Mouse (Mus musculus) midbrain, postnatal 0 days (tissue): ENCODE data around the gene B3galnt1. TPM values are rescaled to one million over a fixed set of nuclear protein-coding genes. Genes with fewer than 3 reads are reported as not detected.
"Not testable (repeated sequence)": the region's sequence is repeated elsewhere in the genome, so short reads cannot be mapped to it uniquely, and the experiment has no call there.

Source experiments
- ATAC-seq: fragments of 200-750 bp; cut with Nextera tagmentation; 2 replicates; pipeline ENCODE4 v1.8.0; 2017; ENCODE audit warnings: moderate number of reproducible peaks, mild to moderate bottlenecking, moderate TSS enrichment, moderate library complexity; ENCODE audit not compliant: low FRiP score
- DNase-seq: peaks from one replicate; pipeline ENCODE4 v3.0.0-alpha.2; 2015; ENCODE audit warnings: low spot score
- H3K27ac ChIP-seq: fragments of 300-500 bp; sonication (generic); 2 replicates; pipeline ENCODE4 v1.5.1; 2014; ENCODE audit warnings: low read depth, mild to moderate bottlenecking, low read length, mixed read lengths
- H3K27me3 ChIP-seq: fragments of 300-500 bp; sonication (generic); 2 replicates; pipeline ENCODE4 v1.6.1; 2014; ENCODE audit warnings: low read length, control low read depth, mixed read lengths; ENCODE audit not compliant: insufficient read depth
- H3K36me3 ChIP-seq: fragments of 300-500 bp; sonication (generic); 2 replicates; pipeline ENCODE4 v1.6.1; 2014; ENCODE audit warnings: low read length, control low read depth, mixed read lengths; ENCODE audit not compliant: insufficient read depth
- H3K4me1 ChIP-seq: fragments of 300-500 bp; sonication (generic); 2 replicates; pipeline ENCODE4 v1.6.1; 2014; ENCODE audit warnings: mild to moderate bottlenecking, control low read depth, antibody characterized with exemption, low read length, mixed read lengths; ENCODE audit not compliant: insufficient read depth
- H3K4me2 ChIP-seq: fragments of 300-500 bp; sonication (generic); 2 replicates; pipeline ENCODE4 v1.6.1; 2014; ENCODE audit warnings: low read depth, mild to moderate bottlenecking, low read length, mixed read lengths; ENCODE audit not compliant: poor library complexity, severe bottlenecking
- H3K4me3 ChIP-seq: fragments of 300-500 bp; sonication (generic); 2 replicates; pipeline ENCODE4 v1.5.1; 2014; ENCODE audit warnings: low read depth, mild to moderate bottlenecking, low read length, moderate library complexity
- H3K9ac ChIP-seq: fragments of 300-500 bp; sonication (generic); replicated peaks from 2 replicates; pipeline ENCODE4 v1.6.1; 2014; ENCODE audit warnings: mild to moderate bottlenecking, low read length, moderate library complexity, mixed read lengths; ENCODE audit not compliant: poor library complexity, severe bottlenecking
- H3K9me3 ChIP-seq: fragments of 300-500 bp; sonication (generic); 2 replicates; pipeline ENCODE4 v1.6.1; 2016; ENCODE audit warnings: low read length, control low read depth
- CTCF ChIP-seq: IDR thresholded peaks from 2 replicates; pipeline ENCODE4 v1.5.1; 2016; ENCODE audit warnings: antibody characterized with exemption, mild to moderate bottlenecking
- WGBS: fragments of 180-500 bp; shearing (Covaris S2); extraction: QIAGEN DNeasy Blood & Tissue Kit; methylation state at CpG from one replicate; pipeline ENCODE4 v1.1.7; 2014; 5-methylcytosine and 5-hydroxymethylcytosine counted together
- polyA plus RNA-seq: library from polyadenylated mRNA; unstranded; fragments of >200 nt; fragmentation: Nextera tagmentation; extraction: Ambion mirVana; gene quantifications from 2 replicates; pipeline ENCODE4 v1.2.1, GENCODE M21; 2015
- total RNA-seq: library from RNA; depleted of rRNA; stranded (reverse); fragments of >200 nt; gene quantifications from 2 replicates; pipeline ENCODE4 v1.2.3, GENCODE M21; 2014

The B3galnt1 gene
- total and polyA plus RNA-seq, 2 experiments from 2014 or later, result 70.5 to 102 TPM

DNA sequence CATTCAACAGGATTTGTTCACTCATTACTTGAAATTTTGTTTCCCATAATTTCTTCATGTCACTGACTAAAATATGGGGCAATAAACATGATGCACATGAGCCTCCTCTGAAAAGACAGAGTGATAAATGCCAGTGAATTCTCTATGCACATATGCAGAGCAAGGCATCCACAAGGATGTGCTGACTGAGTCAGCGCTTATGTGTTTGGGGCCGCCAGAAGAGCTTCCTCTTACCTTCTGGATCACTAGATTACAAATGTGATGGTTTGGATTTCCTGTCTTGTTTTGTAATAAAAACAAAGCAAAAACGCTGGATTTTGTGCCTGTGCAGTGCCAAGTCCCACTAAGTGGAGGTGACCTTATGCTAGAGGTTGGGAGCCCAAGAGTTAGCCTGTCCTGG is 22.0 kb downstream of the B3galnt1 start:
- Histone ChIP-seq H3K9ac (no peak overlapping the region), H3K27me3 (no peaks in the 10 kb centered on the region), H3K4me2 (no peak overlapping the region), H3K4me1 (no peaks in the 10 kb centered on the region), H3K4me3 (no peak overlapping the region), H3K27ac (no peak overlapping the region), H3K36me3 (peaks cover 27% of the 10 kb centered on the region), H3K9me3 (no peaks in the 10 kb centered on the region)
- WGBS, result 94% methylated on average over 3 of the region's 3 CpGs
- DNase-seq (no peak), ATAC-seq (no peak)
- no peak for TF ChIP-seq CTCF

DNA sequence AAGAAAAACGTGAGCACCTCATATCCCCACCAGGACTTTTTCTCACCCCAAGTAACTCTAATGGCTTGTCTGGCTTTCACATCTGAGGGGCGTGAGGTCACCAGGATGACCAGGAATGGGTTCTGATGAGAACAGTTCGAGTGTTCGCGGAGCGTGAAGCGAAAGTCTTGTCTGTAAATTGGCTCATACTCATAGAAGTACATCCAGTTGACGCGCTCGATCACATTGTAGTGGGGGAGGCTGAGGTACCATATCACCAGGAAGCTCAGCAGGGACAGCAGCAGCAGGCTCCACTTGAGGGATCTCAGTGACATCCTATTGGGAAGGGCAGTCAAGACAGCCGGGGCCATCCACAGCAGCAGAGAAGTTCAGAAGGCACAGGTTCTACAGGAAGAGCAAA is 23.2 kb downstream of the B3galnt1 start:
- Histone ChIP-seq H3K36me3 (peaks cover 27% of the 10 kb centered on the region), H3K9ac (no peak overlapping the region), H3K9me3 (no peaks in the 10 kb centered on the region), H3K4me3 (no peak overlapping the region), H3K27ac (no peak overlapping the region), H3K4me1 (no peaks in the 10 kb centered on the region), H3K4me2 (no peak overlapping the region), H3K27me3 (no peaks in the 10 kb centered on the region)
- no peak for DNase-seq
- no peak for TF ChIP-seq CTCF
- WGBS, result 98% methylated on average over 11 of the region's 11 CpGs
- ATAC-seq, result no peak

DNA sequence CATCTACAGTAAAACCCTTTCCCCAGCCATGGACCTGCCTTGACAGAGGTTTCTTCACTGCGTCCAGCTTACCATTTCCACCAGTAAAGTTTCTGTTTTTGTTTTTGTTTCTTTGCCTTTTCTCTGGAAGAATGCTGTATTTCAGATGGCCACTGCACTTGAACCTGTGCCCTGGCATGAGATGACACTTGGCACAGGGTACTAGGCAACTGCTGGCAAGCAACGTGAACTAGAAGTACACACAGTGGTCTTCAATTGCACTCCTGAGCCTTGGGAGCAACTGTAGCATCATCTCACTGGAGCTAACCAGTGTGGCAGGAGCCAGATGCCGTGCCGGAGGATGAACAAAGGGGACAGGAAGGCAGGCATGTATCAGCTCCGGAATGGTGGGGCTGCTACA is 26.2 kb downstream of the B3galnt1 start:
- Histone ChIP-seq H3K9ac (no peak overlapping the region), H3K4me1 (no peaks in the 10 kb centered on the region), H3K9me3 (no peaks in the 10 kb centered on the region), H3K27me3 (no peaks in the 10 kb centered on the region), H3K4me2 (no peak overlapping the region), H3K4me3 (no peak overlapping the region), H3K36me3 (peaks cover 21% of the 10 kb centered on the region), H3K27ac (no peak overlapping the region)
- no peak for ATAC-seq
- 80% methylated on average over 5 of the region's 5 CpGs for WGBS
- DNase-seq, result peak; percentile 16
- no peak for TF ChIP-seq CTCF

DNA sequence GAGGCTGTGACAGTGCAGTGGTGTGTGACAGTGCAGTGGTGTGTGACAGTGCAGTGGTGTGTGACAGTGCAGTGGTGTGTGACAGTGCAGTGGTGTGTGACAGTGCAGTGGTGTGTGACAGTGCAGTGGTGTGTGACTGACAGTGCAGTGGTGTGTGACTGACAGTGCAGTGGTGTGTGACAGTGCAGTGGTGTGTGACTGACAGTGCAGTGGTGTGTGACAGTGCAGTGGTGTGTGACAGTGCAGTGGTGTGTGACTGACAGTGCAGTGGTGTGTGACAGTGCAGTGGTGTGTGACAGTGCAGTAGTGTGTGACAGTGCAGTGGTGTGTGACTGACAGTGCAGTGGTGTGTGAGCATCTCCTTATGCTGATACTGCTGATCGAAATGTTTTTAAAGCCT is 33.2 kb downstream of the B3galnt1 start:
- not testable (repeated sequence) for H3K27me3 ChIP-seq, ATAC-seq, H3K4me1 ChIP-seq, H3K9ac ChIP-seq, H3K27ac ChIP-seq, H3K9me3 ChIP-seq, H3K4me2 ChIP-seq, H3K4me3 ChIP-seq, DNase-seq, H3K36me3 ChIP-seq
- 100% methylated on average over 1 of the region's 1 CpGs for WGBS

DNA sequence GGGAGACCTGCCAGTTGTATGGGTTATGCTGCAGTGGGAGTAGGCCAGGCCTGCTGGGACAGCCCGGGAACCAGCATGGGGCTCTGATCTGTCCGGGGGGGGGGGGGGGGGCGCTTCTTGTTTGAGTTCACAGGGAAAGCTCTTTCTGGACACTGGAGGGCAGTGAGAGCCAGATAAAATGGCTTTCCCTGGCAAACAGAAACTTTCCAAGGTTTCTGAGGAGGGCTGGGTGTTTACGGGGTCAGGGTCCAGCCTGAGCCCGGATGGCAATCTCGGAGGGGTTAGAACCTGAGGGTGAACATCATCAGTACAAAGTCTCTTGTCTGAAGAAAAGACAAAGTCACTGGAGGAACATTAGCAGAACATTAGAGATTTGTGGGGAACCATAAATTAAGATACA is 35.4 kb downstream of the B3galnt1 start:
- TF ChIP-seq CTCF, result no peak
- H3K27me3 ChIP-seq, result no peaks in the 10 kb centered on the region
- no peaks in the 10 kb centered on the region for H3K4me1 ChIP-seq
- ATAC-seq, result no peak
- no peak overlapping the region for H3K27ac ChIP-seq
- H3K36me3 ChIP-seq, result no peaks in the 10 kb centered on the region
- no peak overlapping the region for H3K9ac ChIP-seq
- no peak overlapping the region for H3K4me3 ChIP-seq
- no peak for DNase-seq
- 96% methylated on average over 5 of the region's 6 CpGs for WGBS
- H3K4me2 ChIP-seq, result no peak overlapping the region
- H3K9me3 ChIP-seq, result no peaks in the 10 kb centered on the region

DNA sequence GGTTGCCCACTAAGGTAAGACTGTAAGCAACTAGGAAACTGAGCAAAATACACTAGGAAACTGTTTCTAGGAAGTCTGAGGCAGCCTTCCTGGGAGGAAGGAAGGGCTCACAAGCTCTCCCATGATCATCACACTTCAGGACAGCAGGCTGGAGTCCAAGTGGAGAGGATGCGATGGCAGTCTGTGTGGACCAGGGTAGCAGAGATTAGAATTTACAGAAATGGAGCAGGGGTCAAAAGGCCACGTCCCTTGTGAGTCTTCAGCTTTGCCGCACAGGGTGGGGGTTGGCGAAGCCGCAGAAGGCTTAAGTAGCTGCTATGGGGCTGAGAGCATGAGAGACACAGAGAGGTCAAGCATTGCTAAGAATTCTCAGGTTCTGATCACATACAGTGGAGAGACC is 37.1 kb downstream of the B3galnt1 start:
- Histone ChIP-seq H3K4me2 (no peak overlapping the region), H3K9ac (no peak overlapping the region), H3K4me1 (no peaks in the 10 kb centered on the region), H3K9me3 (no peaks in the 10 kb centered on the region), H3K36me3 (no peaks in the 10 kb centered on the region), H3K4me3 (no peak overlapping the region), H3K27ac (no peak overlapping the region), H3K27me3 (no peaks in the 10 kb centered on the region)
- no peak for TF ChIP-seq CTCF
- no peak for DNase-seq
- ATAC-seq, result no peak
- 74% methylated on average over 5 of the region's 5 CpGs for WGBS

DNA sequence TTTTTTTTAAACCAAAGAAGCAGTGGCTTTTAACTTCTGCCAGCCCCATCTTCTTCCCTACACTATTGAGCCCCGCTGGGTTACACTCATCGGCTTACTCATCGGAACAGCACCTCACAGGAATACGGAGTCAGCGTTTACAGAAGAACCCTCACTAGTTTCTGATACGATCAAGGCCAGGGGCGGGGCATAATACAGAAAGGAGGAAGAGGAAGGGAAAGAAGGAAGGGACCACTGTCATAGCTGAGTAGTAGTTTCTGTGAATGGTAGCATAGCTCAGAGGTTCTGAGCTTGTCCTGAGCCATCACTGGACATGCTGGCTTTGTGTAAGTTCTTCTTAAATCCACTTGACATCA is 38.8 kb downstream of the B3galnt1 start:
- H3K9me3 ChIP-seq, result no peaks in the 10 kb centered on the region
- ATAC-seq (no peak), DNase-seq (no peak)
- H3K4me2 ChIP-seq, result no peak overlapping the region
- TF ChIP-seq CTCF, result no peak
- WGBS, result 89% methylated on average over 7 of the region's 7 CpGs
- no peak overlapping the region for H3K9ac ChIP-seq
- no peak overlapping the region for H3K4me3 ChIP-seq
- H3K4me1 ChIP-seq, result no peaks in the 10 kb centered on the region
- no peak overlapping the region for H3K27ac ChIP-seq
- no peaks in the 10 kb centered on the region for H3K36me3 ChIP-seq
- no peaks in the 10 kb centered on the region for H3K27me3 ChIP-seq
